Mouse (Mus musculus) forebrain, postnatal 0 days (tissue): ENCODE data around the gene Gm5134. TPM values are rescaled to one million over a fixed set of nuclear protein-coding genes. Genes with fewer than 3 reads are reported as not detected.
A peak's percentile ranks its signal among the peaks of the same experiment; 100 is the strongest.

Experiments
- ATAC-seq: fragments of 200-750 bp; cut with Nextera tagmentation; 2 replicates; pipeline ENCODE4 v1.8.0; 2017; ENCODE audit warnings: mild to moderate bottlenecking, moderate library complexity
- DNase-seq: peaks from one replicate; pipeline ENCODE4 v3.0.0-alpha.2; 2015
- H3K27ac ChIP-seq: fragments of 300-500 bp; sonication (generic); 2 replicates; pipeline ENCODE4 v1.5.1; 2014; ENCODE audit warnings: low read depth, mild to moderate bottlenecking, antibody characterized with exemption, low read length, moderate library complexity, mixed read lengths
- H3K27me3 ChIP-seq: fragments of 300-500 bp; sonication (generic); 2 replicates; pipeline ENCODE4 v1.6.1; 2014; ENCODE audit warnings: mild to moderate bottlenecking, low read length, mixed read lengths; ENCODE audit not compliant: insufficient read depth
- H3K36me3 ChIP-seq: fragments of 300-500 bp; sonication (generic); 2 replicates; pipeline ENCODE4 v1.6.1; 2014; ENCODE audit warnings: mild to moderate bottlenecking, moderate library complexity; ENCODE audit not compliant: insufficient read depth
- H3K4me1 ChIP-seq: fragments of 300-500 bp; sonication (generic); 2 replicates; pipeline ENCODE4 v1.6.1; 2014; ENCODE audit warnings: antibody characterized with exemption; ENCODE audit not compliant: insufficient read depth
- H3K4me2 ChIP-seq: fragments of 300-500 bp; sonication (generic); 2 replicates; pipeline ENCODE4 v1.6.1; 2014; ENCODE audit warnings: low read depth, mild to moderate bottlenecking, moderate library complexity
- H3K4me3 ChIP-seq: fragments of 300-500 bp; sonication (generic); 2 replicates; pipeline ENCODE4 v1.5.1; 2014; ENCODE audit warnings: low read depth, low read length, mixed read lengths
- H3K9ac ChIP-seq: fragments of 300-500 bp; sonication (generic); 2 replicates; pipeline ENCODE4 v1.6.1; 2014; ENCODE audit warnings: mild to moderate bottlenecking
- H3K9me3 ChIP-seq: fragments of 300-500 bp; sonication (generic); 2 replicates; pipeline ENCODE4 v1.6.1; 2016; ENCODE audit warnings: low read length
- CTCF ChIP-seq: sonication (generic); IDR thresholded peaks from 2 replicates; pipeline ENCODE4 v1.5.1; 2016; ENCODE audit warnings: antibody characterized with exemption, control low read depth, low read depth
- WGBS: fragments of 180-500 bp; shearing (Covaris S2); extraction: QIAGEN DNeasy Blood & Tissue Kit; methylation state at CpG from one replicate; pipeline ENCODE4 v1.1.7; 2014; 5-methylcytosine and 5-hydroxymethylcytosine counted together
- polyA plus RNA-seq: library from polyadenylated mRNA; unstranded; fragments of >200 nt; fragmentation: Nextera tagmentation; extraction: Ambion mirVana; gene quantifications from 2 replicates; pipeline ENCODE4 v1.2.1, GENCODE M21; 2015
- total RNA-seq: library from RNA; depleted of rRNA; stranded (reverse); fragments of >200 nt; gene quantifications from 2 replicates; pipeline ENCODE4 v1.2.3, GENCODE M21; 2014; rRNA removed

The Gm5134 gene
- total RNA-seq (not detected in 2 replicates), polyA plus RNA-seq (not detected in 2 replicates)

GRCm38 (mm10) chr10:75954381-75954811, at the start of gene Gm5134:
Gene Gm5134 (plus strand): TSS chr10:75954514.
- 30% methylated on average over 20 of the region's 20 CpGs for WGBS
- no peak for ATAC-seq

GRCm38 (mm10) chr10:75906882-75907281, 47.4 kb upstream of the Gm5134 start:
- Histone ChIP-seq H3K36me3 (peaks cover 91% of the 10 kb centered on the region), H3K27me3 (no peaks in the 10 kb centered on the region), H3K9me3 (no peaks in the 10 kb centered on the region), H3K4me2 (no peak overlapping the region), H3K9ac (no peak overlapping the region), H3K27ac (no peak overlapping the region), H3K4me1 (no peaks in the 10 kb centered on the region), H3K4me3 (no peak overlapping the region)
- WGBS: 92% methylated on average over 4 of the region's 4 CpGs
- DNase-seq (no peak), ATAC-seq (no peak)
- no peak for TF ChIP-seq CTCF

More at GRCm38 (mm10) chr10:75954381-75954811, at the start of gene Gm5134:
- Histone ChIP-seq H3K9ac (no peak within 1 kb of the TSS), H3K27me3 (peaks cover 10% of the 10 kb centered on the region), H3K4me3 (no peak within 1 kb of the TSS), H3K36me3 (no peaks in the 10 kb centered on the region), H3K4me2 (peak within 1 kb of the TSS; percentile 27), H3K27ac (no peak within 1 kb of the TSS), H3K9me3 (no peaks in the 10 kb centered on the region), H3K4me1 (peaks cover 12% of the 10 kb centered on the region; the same call in 1 of the 2 replicates)
- TF ChIP-seq CTCF: no peak
- DNase-seq: no peak

- Histone ChIP-seq H3K36me3 (peaks cover 70% of the 10 kb centered on the region), H3K9ac (no peak overlapping the region), H3K27me3 (no peaks in the 10 kb centered on the region), H3K4me3 (no peak overlapping the region), H3K4me1 (no peaks in the 10 kb centered on the region), H3K9me3 (no peaks in the 10 kb centered on the region), H3K4me2 (no peak overlapping the region), H3K27ac (no peak overlapping the region)
- TF ChIP-seq CTCF: no peak
- DNase-seq: no peak
- WGBS: 86% methylated on average over 2 of the region's 2 CpGs
- no peak for ATAC-seq
Measured at GRCm38 (mm10) chr10:75910698-75911097, 43.6 kb upstream of the Gm5134 start.

- no peak for ATAC-seq
- no peak for DNase-seq
- Histone ChIP-seq H3K4me2 (no peak overlapping the region), H3K4me3 (no peak overlapping the region), H3K27me3 (no peaks in the 10 kb centered on the region), H3K9ac (no peak overlapping the region), H3K4me1 (no peaks in the 10 kb centered on the region), H3K27ac (no peak overlapping the region), H3K9me3 (no peaks in the 10 kb centered on the region), H3K36me3 (peaks cover 57% of the 10 kb centered on the region)
- WGBS: 88% methylated on average over 6 of the region's 6 CpGs
- no peak for TF ChIP-seq CTCF
Measured at GRCm38 (mm10) chr10:75913013-75913589, 41.2 kb upstream of the Gm5134 start.

GRCm38 (mm10) chr10:75915557-75915956, 38.8 kb upstream of the Gm5134 start:
- no peak overlapping the region for H3K4me2 ChIP-seq

GRCm38 (mm10) chr10:75916840-75917239, 37.5 kb upstream of the Gm5134 start:
- ATAC-seq (no peak), DNase-seq (no peak)
- TF ChIP-seq CTCF: no peak
- WGBS: 82% methylated on average over 8 of the region's 8 CpGs
- no peak overlapping the region for H3K4me3 ChIP-seq
- H3K4me1 ChIP-seq: 0 out of 2 replicates have a peak, but pooled peaks cover 3% of the 10 kb centered on the region
- H3K9me3 ChIP-seq: no peaks in the 10 kb centered on the region
- H3K36me3 ChIP-seq: peaks cover 29% of the 10 kb centered on the region
- H3K27me3 ChIP-seq: no peaks in the 10 kb centered on the region
- H3K27ac ChIP-seq: no peak overlapping the region
- H3K9ac ChIP-seq: no peak overlapping the region
- H3K4me2 ChIP-seq: no peak overlapping the region

More at GRCm38 (mm10) chr10:75915557-75915956, 38.8 kb upstream of the Gm5134 start:
- WGBS: 87% methylated on average over 7 of the region's 7 CpGs
- Histone ChIP-seq H3K27me3 (no peaks in the 10 kb centered on the region), H3K9ac (no peak overlapping the region), H3K9me3 (no peaks in the 10 kb centered on the region), H3K4me1 (0 out of 2 replicates have a peak, but pooled peaks cover 3% of the 10 kb centered on the region), H3K4me3 (no peak overlapping the region), H3K27ac (no peak overlapping the region), H3K36me3 (peaks cover 42% of the 10 kb centered on the region)
- ATAC-seq: no peak
- DNase-seq: no peak
- TF ChIP-seq CTCF: no peak

GRCm38 (mm10) chr10:75919026-75919425, 35.3 kb upstream of the Gm5134 start:
- WGBS: 83% methylated on average over 5 of the region's 5 CpGs
- TF ChIP-seq CTCF: no peak

More at GRCm38 (mm10) chr10:75919026-75919425, 35.3 kb upstream of the Gm5134 start:
- ATAC-seq (no peak), DNase-seq (no peak)
- no peak overlapping the region for H3K4me3 ChIP-seq
- H3K9ac ChIP-seq: no peak overlapping the region
- no peak overlapping the region for H3K27ac ChIP-seq
- H3K4me2 ChIP-seq: no peak overlapping the region
- peaks cover 23% of the 10 kb centered on the region for H3K36me3 ChIP-seq
- no peaks in the 10 kb centered on the region for H3K9me3 ChIP-seq
- 0 out of 2 replicates have a peak, but pooled peaks cover 13% of the 10 kb centered on the region for H3K4me1 ChIP-seq
- H3K27me3 ChIP-seq: no peaks in the 10 kb centered on the region
